Mouse (Mus musculus) liver, embryonic 11.5 days (tissue): ENCODE measurements around the gene B4galt5. TPM values are rescaled to one million over a fixed set of nuclear protein-coding genes. Genes with fewer than 3 reads are reported as not detected.
A peak's percentile ranks its signal among the peaks of the same experiment; 100 is the strongest.

ENCODE experiments used
- ATAC-seq: fragments of 200-750 bp; cut with Nextera tagmentation; replicated peaks from 2 replicates; pipeline ENCODE4 v1.8.0; 2017; ENCODE audit warnings: moderate number of reproducible peaks, mild to moderate bottlenecking, moderate TSS enrichment, moderate library complexity; ENCODE audit not compliant: low FRiP score
- DNase-seq: peaks from one replicate; pipeline ENCODE4 v3.0.0-alpha.2; 2017; ENCODE audit warnings: low spot score
- H3K27ac ChIP-seq: fragments of 300-500 bp; sonication (generic); 2 replicates; pipeline ENCODE4 v1.5.1; 2014; ENCODE audit warnings: mild to moderate bottlenecking, low read depth, low read length, control low read depth
- H3K27me3 ChIP-seq: fragments of 300-500 bp; sonication (generic); replicated peaks from 2 replicates; pipeline ENCODE4 v1.6.1; 2014; ENCODE audit warnings: low read length, mixed read lengths; ENCODE audit not compliant: control insufficient read depth, insufficient read depth
- H3K36me3 ChIP-seq: fragments of 300-500 bp; sonication (generic); 2 replicates; pipeline ENCODE4 v1.6.1; 2014; ENCODE audit warnings: mild to moderate bottlenecking, low read length, moderate library complexity, mixed read lengths; ENCODE audit not compliant: control insufficient read depth, insufficient read depth
- H3K4me1 ChIP-seq: fragments of 300-500 bp; sonication (generic); replicated peaks from 2 replicates; pipeline ENCODE4 v1.6.1; 2014; ENCODE audit warnings: low read length, mixed read lengths; ENCODE audit not compliant: control insufficient read depth, insufficient read depth
- H3K4me2 ChIP-seq: fragments of 300-500 bp; sonication (generic); 2 replicates; pipeline ENCODE4 v1.6.1; 2014; ENCODE audit warnings: mild to moderate bottlenecking, control low read depth, moderate library complexity
- H3K4me3 ChIP-seq: fragments of 300-500 bp; sonication (generic); 2 replicates; pipeline ENCODE4 v1.5.1; 2014; ENCODE audit warnings: low read depth, low read length, control low read depth
- H3K9ac ChIP-seq: fragments of 300-500 bp; sonication (generic); 2 replicates; pipeline ENCODE4 v1.6.1; 2014; ENCODE audit warnings: low read depth, low read length, control low read depth
- H3K9me3 ChIP-seq: fragments of 300-500 bp; sonication (generic); 2 replicates; pipeline ENCODE4 v1.6.1; 2016; ENCODE audit warnings: low read length, inconsistent platforms, mixed read lengths; ENCODE audit not compliant: control insufficient read depth
- WGBS: fragments of 180-500 bp; shearing (Covaris S2); extraction: QIAGEN DNeasy Blood & Tissue Kit; methylation state at CpG from one replicate; pipeline ENCODE4 v1.1.7; 2014; 5-methylcytosine and 5-hydroxymethylcytosine counted together
- polyA plus RNA-seq: library from polyadenylated mRNA; unstranded; fragments of >200 nt; fragmentation: Nextera tagmentation; extraction: Ambion mirVana; gene quantifications from 2 replicates; pipeline ENCODE4 v1.2.1, GENCODE M21; 2014

Gene B4galt5
- polyA plus RNA-seq, 1 experiment from 2014 or later = 11.8 TPM

DNA sequence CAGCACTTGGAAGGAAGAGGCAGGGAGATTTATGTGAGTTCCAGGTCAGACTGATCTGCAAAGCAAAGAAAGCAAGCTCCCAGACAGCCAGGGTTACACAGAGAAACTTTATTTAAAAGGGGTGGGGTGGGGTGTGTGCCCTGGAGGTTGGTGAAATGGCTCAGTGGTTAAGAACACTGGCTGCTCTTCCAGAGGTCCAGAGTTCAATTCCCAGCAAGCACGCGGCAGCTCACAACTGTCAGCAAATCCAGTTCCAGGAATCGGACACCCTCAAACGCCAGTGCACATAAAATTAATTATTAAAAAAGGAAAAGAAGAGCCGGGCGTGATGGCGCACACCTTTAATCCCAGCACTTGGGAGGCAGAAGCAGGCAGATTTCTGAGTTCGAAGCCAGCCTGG lies 5.1 kb upstream of the B4galt5 start:
- ATAC-seq (no peak), DNase-seq (no peak)
- Histone ChIP-seq H3K4me3 (no peak overlapping the region), H3K27me3 (peaks cover 9% of the 10 kb centered on the region; the same call in 1 of the 2 replicates), H3K9me3 (no peaks in the 10 kb centered on the region), H3K27ac (no peak overlapping the region), H3K36me3 (no peaks in the 10 kb centered on the region), H3K9ac (no peak overlapping the region), H3K4me1 (peaks cover 16% of the 10 kb centered on the region; the same call in 1 of the 2 replicates), H3K4me2 (no peak overlapping the region)
- WGBS = 91% methylated on average over 8 of the region's 8 CpGs

DNA sequence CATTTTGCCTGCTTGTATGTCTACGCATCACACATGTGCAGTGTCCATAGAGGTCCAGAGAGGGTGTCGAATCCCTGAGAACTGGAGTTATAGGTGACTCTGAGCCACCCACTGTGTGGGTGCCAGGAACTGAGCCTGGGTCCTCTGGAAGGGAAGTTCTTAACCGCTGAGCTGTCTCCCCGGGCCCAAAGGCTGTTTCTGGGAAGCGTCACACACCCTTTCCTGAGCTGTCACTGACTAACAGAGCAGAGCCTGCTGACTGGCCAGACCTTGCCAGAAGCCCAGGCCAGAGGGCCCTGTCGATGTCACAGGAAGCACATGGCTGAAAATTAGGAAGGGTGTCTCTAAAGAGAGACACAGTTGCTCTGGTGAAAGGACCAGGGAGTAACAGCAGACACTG lies 3.5 kb upstream of the B4galt5 start:
- Histone ChIP-seq H3K9me3 (no peaks in the 10 kb centered on the region), H3K4me1 (peaks cover 20% of the 10 kb centered on the region; the same call in 1 of the 2 replicates), H3K27ac (no peak overlapping the region), H3K27me3 (peaks cover 9% of the 10 kb centered on the region; the same call in 1 of the 2 replicates), H3K4me2 (no peak overlapping the region), H3K9ac (no peak overlapping the region), H3K36me3 (no peaks in the 10 kb centered on the region), H3K4me3 (no peak overlapping the region)
- 47% methylated on average over 6 of the region's 6 CpGs for WGBS
- DNase-seq (no peak), ATAC-seq (no peak)

DNA sequence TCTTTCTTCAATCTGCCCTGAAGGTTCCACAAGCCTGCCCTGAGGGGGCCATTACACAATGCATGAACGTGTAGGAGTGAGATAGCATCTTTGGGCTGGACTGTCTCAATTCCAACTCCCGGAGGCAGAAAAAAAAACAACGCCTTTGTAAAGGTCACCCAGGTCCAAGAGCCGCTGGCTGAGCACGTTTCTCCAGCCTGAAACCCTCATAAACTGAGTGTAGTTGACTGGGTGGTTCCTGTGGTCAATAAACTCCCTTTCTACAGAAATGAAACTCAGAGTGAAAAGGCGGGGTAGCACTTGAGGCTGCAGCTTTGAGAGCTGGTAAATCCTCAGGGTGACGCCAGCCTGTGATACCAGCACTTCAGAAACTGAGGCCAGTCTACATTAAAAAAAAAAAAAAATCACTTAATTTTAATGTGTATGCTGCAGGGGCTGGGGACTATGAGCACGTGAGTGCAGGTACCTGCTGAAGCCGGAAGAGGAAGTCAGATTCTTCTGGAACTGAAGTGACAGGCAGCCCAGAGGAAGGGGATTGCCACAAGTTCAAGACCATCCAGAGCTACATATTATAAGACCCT lies 2.5 kb upstream of the B4galt5 start:
- ATAC-seq (no peak), DNase-seq (no peak)
- Histone ChIP-seq H3K9me3 (no peaks in the 10 kb centered on the region), H3K36me3 (no peaks in the 10 kb centered on the region), H3K27ac (no peak overlapping the region), H3K27me3 (peaks cover 9% of the 10 kb centered on the region; the same call in 1 of the 2 replicates), H3K4me3 (no peak overlapping the region), H3K9ac (no peak overlapping the region), H3K4me1 (peaks cover 24% of the 10 kb centered on the region; the same call in 1 of the 2 replicates), H3K4me2 (no peak overlapping the region)
- WGBS = 37% methylated on average over 9 of the region's 9 CpGs

DNA sequence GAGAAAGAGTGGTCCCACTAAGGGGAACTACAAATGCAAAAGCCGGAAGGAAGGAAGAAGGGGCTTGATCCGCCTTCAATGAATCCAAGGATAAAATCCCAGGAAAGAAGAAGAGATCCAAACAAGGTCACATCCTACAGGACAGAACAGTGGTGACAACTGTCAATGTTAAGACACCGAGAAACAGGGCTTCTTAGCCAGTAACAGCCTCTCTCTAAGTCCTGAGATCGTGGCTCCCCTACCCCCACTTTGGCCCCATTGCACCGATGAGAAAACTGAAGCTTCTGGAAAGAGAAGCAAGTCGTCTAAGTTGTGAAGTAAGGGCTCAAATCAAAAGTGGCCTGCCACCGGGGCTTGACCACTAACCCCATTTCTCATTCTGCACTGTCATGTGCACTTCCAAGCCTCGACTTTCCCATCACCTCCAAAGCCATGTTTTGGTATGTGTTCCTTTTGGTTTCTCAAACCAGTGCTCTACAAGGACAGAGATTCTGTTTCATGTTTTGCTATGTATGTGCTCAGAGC lies 1.2 kb upstream of the B4galt5 start:
- H3K4me2 ChIP-seq = peak overlapping the region; percentile 90
- DNase-seq (no peak), ATAC-seq (no peak)
- 45% methylated on average over 8 of the region's 8 CpGs for WGBS
- H3K9ac ChIP-seq = no peak overlapping the region
- peak overlapping the region; percentile 92 for H3K4me3 ChIP-seq
- no peaks in the 10 kb centered on the region for H3K36me3 ChIP-seq
- H3K27ac ChIP-seq = no peak overlapping the region
- peaks cover 32% of the 10 kb centered on the region; the same call in 1 of the 2 replicates for H3K4me1 ChIP-seq
- H3K9me3 ChIP-seq = no peaks in the 10 kb centered on the region
- peaks cover 9% of the 10 kb centered on the region; the same call in 1 of the 2 replicates for H3K27me3 ChIP-seq

DNA sequence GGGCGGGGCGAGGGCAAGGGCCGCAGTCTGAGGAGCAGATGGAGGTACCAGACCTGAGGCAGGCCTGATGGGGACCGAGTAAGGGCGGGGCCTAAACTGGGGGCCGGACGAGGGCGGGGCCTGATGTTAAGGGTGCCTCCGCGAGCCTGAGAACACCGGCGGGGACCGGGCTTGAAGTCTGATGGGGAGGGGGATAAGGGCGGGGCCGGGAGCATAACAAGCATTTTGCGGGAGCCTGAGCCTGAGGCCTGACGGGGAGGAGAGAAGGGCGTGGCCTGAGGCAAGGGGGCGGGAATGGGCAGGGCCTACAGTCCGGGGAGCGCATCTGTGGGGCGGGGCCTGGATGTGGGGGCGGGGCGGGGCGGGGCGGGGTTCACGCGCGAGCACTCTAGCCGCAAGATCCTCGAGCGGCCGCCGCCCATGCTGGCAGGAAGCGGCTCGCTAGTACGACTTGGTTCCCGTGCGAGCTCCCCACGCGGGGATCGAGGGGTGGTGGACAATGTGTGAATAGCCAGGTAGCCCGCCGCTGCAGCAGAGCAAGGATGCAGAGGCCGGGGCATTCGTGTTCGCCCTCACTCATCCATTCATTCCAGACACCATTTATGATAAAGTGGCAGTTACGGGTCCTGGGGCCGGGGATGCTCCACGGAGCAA lies 427 bp upstream of the B4galt5 start:
- Histone ChIP-seq H3K36me3 (no peaks in the 10 kb centered on the region), H3K4me2 (peak overlapping the region; percentile 90), H3K9ac (peak overlapping the region; percentile 95), H3K27me3 (peaks cover 9% of the 10 kb centered on the region; the same call in 1 of the 2 replicates), H3K4me3 (peak overlapping the region; percentile 92), H3K9me3 (no peaks in the 10 kb centered on the region), H3K27ac (no peak overlapping the region), H3K4me1 (peaks cover 35% of the 10 kb centered on the region)
- WGBS = 1% methylated on average over 44 of the region's 50 CpGs
- ATAC-seq (peak; percentile 94), DNase-seq (peak; percentile 93)

DNA sequence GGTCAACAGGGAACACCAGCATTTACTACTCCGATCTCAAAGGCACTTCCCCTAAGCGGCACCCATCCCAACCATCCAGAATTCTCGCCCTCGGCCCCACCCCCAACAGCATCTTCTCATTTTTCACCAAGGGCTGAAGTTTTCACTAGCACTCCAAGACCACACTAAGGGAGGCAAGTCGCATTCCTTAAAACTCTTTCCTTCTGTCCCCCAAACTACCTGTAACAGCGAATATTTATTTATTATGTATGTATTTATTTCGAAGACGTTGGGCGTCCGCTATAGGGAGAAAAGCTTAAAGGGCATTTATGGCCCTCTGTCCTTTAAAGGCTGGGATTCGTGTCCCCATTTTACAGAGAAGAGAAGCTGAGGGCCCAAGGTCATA lies 1.0 kb downstream of the B4galt5 start:
- Histone ChIP-seq H3K27me3 (peaks cover 9% of the 10 kb centered on the region; the same call in 1 of the 2 replicates), H3K9ac (peak overlapping the region; percentile 95), H3K4me1 (peaks cover 49% of the 10 kb centered on the region)

DNA sequence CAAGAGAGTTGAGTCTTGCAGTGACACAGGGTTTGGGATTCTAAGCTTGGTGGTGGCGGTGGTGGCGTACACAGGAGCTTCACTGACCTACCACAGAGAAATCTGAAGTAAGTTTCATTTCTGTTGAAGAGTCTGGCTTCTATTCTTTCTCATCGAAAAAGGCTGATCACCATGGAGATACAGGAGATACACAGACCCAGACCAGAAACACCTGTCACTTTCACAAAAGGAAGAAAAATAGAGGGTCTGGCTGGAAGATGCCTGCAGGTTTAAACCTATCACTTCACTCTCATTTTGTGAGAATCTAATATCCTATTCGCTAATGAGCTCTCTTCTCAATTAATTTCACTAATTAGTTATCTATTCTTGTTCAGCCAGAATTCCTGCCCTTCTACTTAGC lies 1.6 kb downstream of the B4galt5 start:
- no peak for ATAC-seq
- H3K4me1 ChIP-seq = peaks cover 53% of the 10 kb centered on the region
- 82% methylated on average over 4 of the region's 4 CpGs for WGBS
- peaks cover 9% of the 10 kb centered on the region; the same call in 1 of the 2 replicates for H3K27me3 ChIP-seq
- no peak overlapping the region for H3K27ac ChIP-seq
- peak overlapping the region; percentile 92 for H3K4me3 ChIP-seq
- no peaks in the 10 kb centered on the region for H3K9me3 ChIP-seq
- no peak overlapping the region for H3K9ac ChIP-seq
- no peak for DNase-seq
- peak overlapping the region; percentile 90 for H3K4me2 ChIP-seq
- no peaks in the 10 kb centered on the region for H3K36me3 ChIP-seq

More for the DNA sequence above, 1.0 kb downstream of the B4galt5 start:
- 12% methylated on average over 11 of the region's 11 CpGs for WGBS
- DNase-seq = no peak
- Histone ChIP-seq H3K36me3 (no peaks in the 10 kb centered on the region), H3K9me3 (no peaks in the 10 kb centered on the region), H3K4me3 (peak overlapping the region; percentile 92), H3K27ac (no peak overlapping the region), H3K4me2 (peak overlapping the region; percentile 90)
- ATAC-seq = no peak

DNA sequence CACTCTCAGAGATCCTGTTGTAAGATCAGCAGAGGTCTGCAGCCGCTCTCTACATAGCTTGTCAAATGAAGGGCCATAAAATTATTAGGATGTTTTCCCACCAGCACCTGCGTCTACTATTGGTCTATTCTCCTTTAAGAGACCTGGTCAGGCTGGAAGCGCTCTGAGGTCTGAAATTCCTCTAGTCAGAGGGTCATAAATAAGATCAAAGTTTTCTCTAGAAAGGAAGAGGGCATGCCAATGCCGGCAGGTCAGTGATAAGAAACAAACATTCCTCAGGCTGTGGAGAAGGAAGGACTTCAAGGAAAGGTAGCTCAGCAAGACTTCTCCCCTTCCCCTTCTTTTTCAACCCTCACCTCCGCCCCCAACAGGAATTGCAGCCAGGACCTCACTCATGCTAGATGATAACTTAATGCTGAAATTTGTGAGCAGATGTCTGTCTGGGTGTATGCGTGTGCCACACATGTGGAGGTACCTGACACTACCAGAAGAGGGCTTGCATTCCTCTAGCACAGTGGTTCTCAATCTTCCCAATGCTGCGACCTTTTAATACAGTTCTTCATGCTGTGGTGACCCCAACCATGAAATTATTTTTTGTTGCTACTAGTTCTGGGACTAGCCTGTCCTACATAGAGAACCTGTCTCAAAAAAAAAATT lies 3.3 kb downstream of the B4galt5 start:
- 42% methylated on average over 7 of the region's 7 CpGs for WGBS
- Histone ChIP-seq H3K4me3 (no peak overlapping the region), H3K27ac (no peak overlapping the region), H3K4me2 (no peak overlapping the region), H3K9me3 (no peaks in the 10 kb centered on the region), H3K4me1 (peaks cover 47% of the 10 kb centered on the region), H3K27me3 (peaks cover 8% of the 10 kb centered on the region; the same call in 1 of the 2 replicates), H3K36me3 (no peaks in the 10 kb centered on the region), H3K9ac (no peak overlapping the region)
- ATAC-seq (no peak), DNase-seq (no peak)
